Mouse (Mus musculus) gastrocnemius, adult 2 months (tissue): ENCODE data around the gene Zic1. TPM values are rescaled to one million over a fixed set of nuclear protein-coding genes. Genes with fewer than 3 reads are reported as not detected.

Source experiments
- DNase-seq: peaks from one replicate; pipeline ENCODE4 v3.0.0; 2022
- H3K27ac ChIP-seq: fragments of 200-600 bp; 2 replicates; pipeline ENCODE4 v1.8.1; 2022; ENCODE audit warnings: mild to moderate bottlenecking
- H3K4me3 ChIP-seq: fragments of 200-600 bp; 2 replicates; pipeline ENCODE4 v1.8.1; 2022; ENCODE audit warnings: mild to moderate bottlenecking, moderate library complexity
- CTCF ChIP-seq: fragments of 200-600 bp; IDR thresholded peaks from 2 replicates; pipeline ENCODE4 v1.8.1; 2022; ENCODE audit warnings: antibody characterized with exemption, mild to moderate bottlenecking, moderate library complexity
- intact Hi-C: fragments of 180-260 bp; cut with DNase I; formaldehyde crosslinking; loops from one replicate; pipeline ENCODE4 v1.15.1; 2025
- total RNA-seq, 2 experiments: library from RNA; stranded (reverse); gene quantifications; 2 replicates each; pipeline ENCODE4 v1.2.3; 2021

The Zic1 gene
- total RNA-seq, 2 experiments from 2014 or later: 0.81 to 1.4 TPM

GRCm38 (mm10) chr9:91393376-91394068 lies 27.9 kb upstream of the Zic1 start:
- TF ChIP-seq CTCF: no peak
- H3K4me3 ChIP-seq: no peak overlapping the region
- intact Hi-C loops: no loop called here
- DNase-seq: no peak
- H3K27ac ChIP-seq: no peak overlapping the region

- Histone ChIP-seq H3K27ac (no peak overlapping the region), H3K4me3 (no peak overlapping the region)
- TF ChIP-seq CTCF: no peak
- DNase-seq: no peak
- intact Hi-C loops: no loop called here
Observed at GRCm38 (mm10) chr9:91388173-91388572, 22.6 kb upstream of the Zic1 start.

GRCm38 (mm10) chr9:91387740-91388080 lies 22.1 kb upstream of the Zic1 start:
- intact Hi-C loops: no loop called here
- no peak for TF ChIP-seq CTCF
- no peak overlapping the region for H3K27ac ChIP-seq
- DNase-seq: no peak
- H3K4me3 ChIP-seq: no peak overlapping the region

GRCm38 (mm10) chr9:91386891-91387739 lies 21.5 kb upstream of the Zic1 start:
- DNase-seq: no peak
- TF ChIP-seq CTCF: no peak
- no peak overlapping the region for H3K27ac ChIP-seq
- no peak overlapping the region for H3K4me3 ChIP-seq
- intact Hi-C loops: no loop called here

GRCm38 (mm10) chr9:91386502-91386890 lies 20.9 kb upstream of the Zic1 start:
- Histone ChIP-seq H3K27ac (no peak overlapping the region), H3K4me3 (no peak overlapping the region)
- TF ChIP-seq CTCF: no peak
- DNase-seq: no peak
- intact Hi-C loops: no loop called here

GRCm38 (mm10) chr9:91385561-91386430 lies 20.2 kb upstream of the Zic1 start:
- no peak overlapping the region for H3K27ac ChIP-seq
- intact Hi-C loops: no loop called here
- H3K4me3 ChIP-seq: no peak overlapping the region
- no peak for TF ChIP-seq CTCF
- no peak for DNase-seq

GRCm38 (mm10) chr9:91384693-91385560 lies 19.3 kb upstream of the Zic1 start:
- intact Hi-C loops: no loop called here

GRCm38 (mm10) chr9:91384136-91384500 lies 18.5 kb upstream of the Zic1 start:
- Histone ChIP-seq H3K4me3 (no peak overlapping the region), H3K27ac (no peak overlapping the region)
- DNase-seq: no peak
- no peak for TF ChIP-seq CTCF
- intact Hi-C loops: no loop called here

More at GRCm38 (mm10) chr9:91384693-91385560, 19.3 kb upstream of the Zic1 start:
- no peak overlapping the region for H3K27ac ChIP-seq
- DNase-seq: no peak
- no peak overlapping the region for H3K4me3 ChIP-seq
- TF ChIP-seq CTCF: no peak

GRCm38 (mm10) chr9:91383441-91384135 lies 18.0 kb upstream of the Zic1 start:
- Histone ChIP-seq H3K4me3 (no peak overlapping the region), H3K27ac (no peak overlapping the region)
- no peak for DNase-seq
- TF ChIP-seq CTCF: no peak
- intact Hi-C loops: no loop called here

GRCm38 (mm10) chr9:91382471-91383255 lies 17.1 kb upstream of the Zic1 start:
- Histone ChIP-seq H3K4me3 (no peak overlapping the region), H3K27ac (no peak overlapping the region)
- intact Hi-C loops: no loop called here
- no peak for DNase-seq
- no peak for TF ChIP-seq CTCF

- no peak for TF ChIP-seq CTCF
- intact Hi-C loops: no loop called here
- DNase-seq: no peak
- no peak overlapping the region for H3K27ac ChIP-seq
- H3K4me3 ChIP-seq: peak overlapping the region; percentile 77
Observed at GRCm38 (mm10) chr9:91382111-91382379, 16.4 kb upstream of the Zic1 start.
